ENCODE assay signal across 27 mouse cellular contexts in the genomic region with DNA sequence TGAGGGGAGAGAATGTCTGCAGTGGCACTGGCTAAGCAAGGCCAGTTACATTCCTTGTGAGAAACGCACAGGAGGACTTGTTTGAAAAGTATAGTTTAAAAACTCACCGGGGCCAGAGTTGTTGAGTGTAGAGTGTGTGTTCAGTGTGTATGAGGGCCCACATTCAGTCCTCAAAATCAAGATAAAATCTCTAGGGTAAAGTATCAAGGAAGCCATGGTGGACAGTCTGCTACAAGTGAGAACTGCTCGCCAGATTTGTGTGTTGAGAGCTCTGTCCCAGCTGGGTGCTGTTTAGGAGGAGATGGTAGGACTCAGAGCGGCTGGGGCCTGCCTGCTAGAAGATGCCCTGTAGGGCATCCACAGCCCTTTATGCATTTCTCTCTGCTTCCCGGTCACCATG.
"Had no signal": no experiment of that assay in that cellular context is flagged by ENCODE, and none has a peak within 500 bp of the region (broad histone marks: within the 10 kb centered on the region; RNA-seq: fewer than 3 reads in every experiment).

No protein-coding gene starts in this region.

- H3K27ac ChIP-seq: embryonic facial prominence, embryonic 10.5 days; embryonic facial prominence, embryonic 12.5 days; embryonic facial prominence, embryonic 13.5 days; embryonic facial prominence, embryonic 15.5 days; forebrain, embryonic 10.5 days; forebrain, embryonic 12.5 days; forebrain, embryonic 13.5 days; forebrain, embryonic 15.5 days; gastrocnemius, adult 2 months; heart, adult 2 months had no signal

- H3K9ac ChIP-seq: embryonic facial prominence, embryonic 12.5 days; embryonic facial prominence, embryonic 13.5 days; embryonic facial prominence, embryonic 15.5 days; forebrain, embryonic 12.5 days; forebrain, embryonic 13.5 days; forebrain, embryonic 15.5 days; forebrain, postnatal 0 days had no signal

- H3K4me2 ChIP-seq: embryonic facial prominence, embryonic 12.5 days; embryonic facial prominence, embryonic 13.5 days; embryonic facial prominence, embryonic 15.5 days; forebrain, embryonic 12.5 days; forebrain, embryonic 13.5 days; forebrain, embryonic 15.5 days had no signal

- H3K36me3 ChIP-seq: embryonic facial prominence, embryonic 12.5 days; embryonic facial prominence, embryonic 15.5 days; forebrain, embryonic 12.5 days; forebrain, embryonic 15.5 days had no signal

- ATAC-seq: forebrain, embryonic 13.5 days; forebrain, embryonic 14.5 days; forebrain, embryonic 15.5 days; forebrain, postnatal 0 days had no signal

- H3K4me1 ChIP-seq: embryonic facial prominence, embryonic 10.5 days; embryonic facial prominence, embryonic 12.5 days; embryonic facial prominence, embryonic 13.5 days; embryonic facial prominence, embryonic 15.5 days had no signal

- H3K27me3 ChIP-seq: embryonic facial prominence, embryonic 12.5 days; embryonic facial prominence, embryonic 13.5 days; embryonic facial prominence, embryonic 15.5 days; forebrain, embryonic 12.5 days; forebrain, embryonic 13.5 days; forebrain, embryonic 15.5 days had no signal

- DNase-seq: cerebellum, adult 18-20 months; cerebellum, adult 2 months; cerebellum, adult 8-10 months; cerebellum, adult 9-10 months; cerebellum, adult 9-11 months; cerebellum, postnatal 10 days; cerebellum, postnatal 14 days; cerebellum, postnatal 25 days; cerebellum, postnatal 36 days; embryo, embryonic 11 days; forebrain, postnatal 0 days; gastrocnemius, adult 2 months; gastrocnemius, postnatal 10 days; gastrocnemius, postnatal 14 days; gastrocnemius, postnatal 25 days; gastrocnemius, postnatal 36 days; heart, adult 2 months had no signal

- H3K9me3 ChIP-seq: embryonic facial prominence, embryonic 10.5 days; embryonic facial prominence, embryonic 12.5 days; embryonic facial prominence, embryonic 13.5 days; embryonic facial prominence, embryonic 15.5 days; forebrain, embryonic 10.5 days; forebrain, embryonic 12.5 days; forebrain, embryonic 13.5 days; forebrain, embryonic 15.5 days had no signal

- H3K4me3 ChIP-seq: embryonic facial prominence, embryonic 10.5 days; embryonic facial prominence, embryonic 12.5 days; embryonic facial prominence, embryonic 13.5 days; embryonic facial prominence, embryonic 15.5 days; erythroblast, embryonic 14.5 days; forebrain, embryonic 10.5 days; forebrain, embryonic 12.5 days; forebrain, embryonic 13.5 days; forebrain, embryonic 15.5 days; gastrocnemius, adult 2 months; heart, adult 2 months had no signal
